Mouse (Mus musculus): ENCODE data around the gene Kit.

Kit gene

GRCm38 (mm10) chr5:75574852-75575566, at the start of gene Kit:
Gene Kit (plus strand): TSS chr5:75574916.
- ATAC-seq (ENCODE audit: insufficient number of reproducible peaks, low FRiP score, low TSS enrichment), result peak; percentile 53; the same call in 1 of the 2 replicates

- ATAC-seq (ENCODE audit: insufficient number of reproducible peaks, low FRiP score, low TSS enrichment), result no peak
Measured at GRCm38 (mm10) chr5:75536156-75536555, 38.6 kb upstream of the Kit start.

GRCm38 (mm10) chr5:75537717-75538116, 37.0 kb upstream of the Kit start:
- ATAC-seq (ENCODE audit: insufficient number of reproducible peaks, low FRiP score, low TSS enrichment), result no peak

GRCm38 (mm10) chr5:75538458-75538857, 36.3 kb upstream of the Kit start:
- no peak; the same call in 1 of the 2 replicates for ATAC-seq (ENCODE audit: insufficient number of reproducible peaks, low FRiP score, low TSS enrichment)

GRCm38 (mm10) chr5:75539098-75539497, 35.6 kb upstream of the Kit start:
- no peak for ATAC-seq (ENCODE audit: insufficient number of reproducible peaks, low FRiP score, low TSS enrichment)

- ATAC-seq (ENCODE audit: insufficient number of reproducible peaks, low FRiP score, low TSS enrichment), result no peak
Measured at GRCm38 (mm10) chr5:75543757-75544156, 31.0 kb upstream of the Kit start.

- no peak for ATAC-seq (ENCODE audit: insufficient number of reproducible peaks, low FRiP score, low TSS enrichment)
Measured at GRCm38 (mm10) chr5:75544472-75545264, 30.0 kb upstream of the Kit start.

GRCm38 (mm10) chr5:75545265-75545643, 29.5 kb upstream of the Kit start:
- no peak for ATAC-seq (ENCODE audit: insufficient number of reproducible peaks, low FRiP score, low TSS enrichment)

- no peak for ATAC-seq (ENCODE audit: insufficient number of reproducible peaks, low FRiP score, low TSS enrichment)
Measured at GRCm38 (mm10) chr5:75553021-75553420, 21.7 kb upstream of the Kit start.

GRCm38 (mm10) chr5:75557636-75558035, 17.1 kb upstream of the Kit start:
- ATAC-seq (ENCODE audit: insufficient number of reproducible peaks, low FRiP score, low TSS enrichment), result no peak

- ATAC-seq (ENCODE audit: insufficient number of reproducible peaks, low FRiP score, low TSS enrichment), result no peak
Measured at GRCm38 (mm10) chr5:75559291-75559690, 15.4 kb upstream of the Kit start.

- ATAC-seq (ENCODE audit: insufficient number of reproducible peaks, low FRiP score, low TSS enrichment), result no peak
Measured at GRCm38 (mm10) chr5:75561231-75561630, 13.5 kb upstream of the Kit start.

GRCm38 (mm10) chr5:75574151-75574851, 415 bp upstream of the Kit start:
- peak; percentile 13; the same call in 1 of the 2 replicates for ATAC-seq (ENCODE audit: insufficient number of reproducible peaks, low FRiP score, low TSS enrichment)

- 0 out of 2 replicates have a peak, but pooled peaks have one; percentile 1 for ATAC-seq (ENCODE audit: insufficient number of reproducible peaks, low FRiP score, low TSS enrichment)
Measured at GRCm38 (mm10) chr5:75575567-75576515, 1.1 kb downstream of the Kit start.

- no peak for ATAC-seq (ENCODE audit: insufficient number of reproducible peaks, low FRiP score, low TSS enrichment)
Measured at GRCm38 (mm10) chr5:75576741-75577140, 2.0 kb downstream of the Kit start.

GRCm38 (mm10) chr5:75578141-75578540, 3.4 kb downstream of the Kit start:
- ATAC-seq (ENCODE audit: insufficient number of reproducible peaks, low FRiP score, low TSS enrichment), result no peak

- ATAC-seq (ENCODE audit: insufficient number of reproducible peaks, low FRiP score, low TSS enrichment), result no peak
Measured at GRCm38 (mm10) chr5:75579244-75579643, 4.5 kb downstream of the Kit start.

- ATAC-seq (ENCODE audit: insufficient number of reproducible peaks, low FRiP score, low TSS enrichment), result no peak
Measured at GRCm38 (mm10) chr5:75579646-75580268, 5.0 kb downstream of the Kit start.

GRCm38 (mm10) chr5:75581926-75582325, 7.2 kb downstream of the Kit start:
- no peak for ATAC-seq (ENCODE audit: insufficient number of reproducible peaks, low FRiP score, low TSS enrichment)
